Mouse (Mus musculus) myocyte (in vitro differentiated cells): ENCODE data around the gene Ociad2.

Experiments
- CEBPB ChIP-seq: IDR thresholded peaks from 2 replicates; pipeline ENCODE4 v1.6.1; 2011; ENCODE audit warnings: mild to moderate bottlenecking, moderate library complexity; ENCODE audit not compliant: poor library complexity, insufficient read depth, severe bottlenecking
- MAX ChIP-seq: IDR thresholded peaks from one replicate; pipeline ENCODE4 v1.6.1; 2011; ENCODE audit warnings: low read depth, mild to moderate bottlenecking, control low read depth
- MYOG ChIP-seq, 3 experiments: IDR thresholded peaks; one replicate each; pipeline ENCODE4 v1.6.1; 2011; ENCODE audit warnings: control low read depth in 2 of 3, low read depth in 2 of 3, mild to moderate bottlenecking in 2 of 3; ENCODE audit not compliant: insufficient read length in 2 of 3, control insufficient read depth in 1 of 3, insufficient read depth in 1 of 3
- POLR2A ChIP-seq: IDR thresholded peaks from one replicate; pipeline ENCODE4 v1.6.1; 2011; ENCODE audit warnings: low read depth, mild to moderate bottlenecking, control low read depth, moderate library complexity; ENCODE audit not compliant: insufficient read length
- REST ChIP-seq: IDR thresholded peaks from one replicate; pipeline ENCODE4 v1.6.1; 2011; ENCODE audit warnings: mild to moderate bottlenecking, control low read depth, moderate library complexity; ENCODE audit not compliant: insufficient read depth, insufficient read length
- TCF12 ChIP-seq: IDR thresholded peaks from one replicate; pipeline ENCODE4 v1.6.1; 2011; ENCODE audit warnings: mild to moderate bottlenecking, control low read depth; ENCODE audit not compliant: poor library complexity, insufficient read depth, severe bottlenecking
- USF1 ChIP-seq: IDR thresholded peaks from one replicate; pipeline ENCODE4 v1.6.1; 2011; ENCODE audit warnings: low read depth, mild to moderate bottlenecking, control low read depth, moderate library complexity

DNA sequence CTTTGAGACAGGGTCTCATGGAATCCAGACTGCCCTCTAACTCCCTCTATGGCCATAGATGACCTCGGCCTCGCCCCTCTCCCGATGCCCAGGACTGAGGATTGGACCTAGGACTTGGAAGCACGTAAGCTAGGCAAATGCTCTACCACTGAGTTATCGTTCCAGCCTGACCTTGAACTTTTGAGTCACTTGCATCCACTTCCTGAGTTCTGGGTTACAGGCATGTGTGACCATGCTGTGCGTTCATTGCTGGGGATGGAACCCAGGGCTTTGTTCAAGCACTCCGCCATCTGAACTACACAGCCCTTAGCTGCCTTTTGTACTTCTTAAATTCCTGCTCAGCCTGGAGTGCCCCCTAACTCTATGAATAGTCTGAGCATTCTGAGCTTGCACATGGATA lies 35.7 kb upstream of the Ociad2 start:
- no peak for TF ChIP-seq POLR2A
- TF ChIP-seq MAX, result no peak
- no peak for TF ChIP-seq MYOG (IDR thresholded peaks at IDR 0.05; ENCODE audit: control insufficient read depth in 1 of 3, insufficient read depth in 1 of 3, insufficient read length in 2 of 3, low read depth in 2 of 3)
- no peak for TF ChIP-seq CEBPB
- TF ChIP-seq USF1, result no peak
- no peak for TF ChIP-seq REST
- TF ChIP-seq TCF12, result no peak
